Mouse (Mus musculus) midbrain, embryonic 14.5 days (tissue): ENCODE data around the gene Syvn1. TPM values are rescaled to one million over a fixed set of nuclear protein-coding genes. Genes with fewer than 3 reads are reported as not detected.
A peak's percentile ranks its signal among the peaks of the same experiment; 100 is the strongest.

Source experiments
- microRNA-seq: library from miRNA; unstranded; fragments of <30 nt; microRNA quantifications from one replicate; pipeline ENCODE4, GENCODE M21; 2016
- polyA plus RNA-seq: library from polyadenylated mRNA; unstranded; fragments of >200 nt; fragmentation: Nextera tagmentation; extraction: Ambion mirVana; gene quantifications from 2 replicates; pipeline ENCODE4 v1.2.1, GENCODE M21; 2014

Syvn1 gene
- polyA plus RNA-seq, 1 experiment from 2014 or later, result 33.6 TPM

Small RNA genes within 50 kb of the gene (microRNA-seq; reads per million reads assigned to microRNA genes)
- gene Mir6988, result 2.8 reads per million, percentile 19 among the genes with 10 or more reads in this experiment

Other genes with a start within 250 kb of the Syvn1 start
- gene Frmd8, start 171.3 kb upstream of the Syvn1 start, polyA plus RNA-seq, result 8.3 and 12.2 TPM in 2 replicates
- gene Slc25a45, start 168.8 kb upstream of the Syvn1 start, polyA plus RNA-seq, result 0.73 and 1.2 TPM in 2 replicates
- 9.9 and 10.8 TPM in 2 replicates for gene Tigd3, start 152.4 kb upstream of the Syvn1 start, polyA plus RNA-seq
- gene Dpf2, start 133.6 kb upstream of the Syvn1 start, polyA plus RNA-seq, result 96.6 and 108 TPM in 2 replicates
- 12.3 and 16.2 TPM in 2 replicates for gene Cdc42ep2, start 121.8 kb upstream of the Syvn1 start, polyA plus RNA-seq
- gene Pola2, start 82.4 kb upstream of the Syvn1 start, polyA plus RNA-seq, result 17.6 and 23.4 TPM in 2 replicates
- gene Slc22a20, start 60.4 kb upstream of the Syvn1 start, polyA plus RNA-seq, result not detected in 2 replicates
- 2.4 and 2.6 TPM in 2 replicates for gene Capn1, start 30.7 kb upstream of the Syvn1 start, polyA plus RNA-seq
- 72.9 and 73.0 TPM in 2 replicates for gene Mrpl49, start 11.2 kb downstream of the Syvn1 start, polyA plus RNA-seq
- 602 and 698 TPM in 2 replicates for gene Fau, start 11.3 kb downstream of the Syvn1 start, polyA plus RNA-seq
- gene Znhit2, start 14.6 kb downstream of the Syvn1 start, polyA plus RNA-seq, result 32.4 and 37.9 TPM in 2 replicates
- 43.7 and 57.6 TPM in 2 replicates for gene Tm7sf2, start 21.8 kb downstream of the Syvn1 start, polyA plus RNA-seq
- gene Vps51, start 30.7 kb downstream of the Syvn1 start, polyA plus RNA-seq, result 86.1 and 86.7 TPM in 2 replicates
- gene Tmem262, start 33.5 kb downstream of the Syvn1 start, polyA plus RNA-seq, result not detected in 2 replicates
- 0.92 and 1.6 TPM in 2 replicates for gene Gm28374, start 35.7 kb downstream of the Syvn1 start, polyA plus RNA-seq
- gene Zfpl1, start 38.4 kb downstream of the Syvn1 start, polyA plus RNA-seq, result 85.5 and 90.6 TPM in 2 replicates
- gene Cdca5, start 38.4 kb downstream of the Syvn1 start, polyA plus RNA-seq, result 4.7 and 8.6 TPM in 2 replicates
- not detected in 2 replicates for gene AC131692.1, start 47.8 kb downstream of the Syvn1 start, polyA plus RNA-seq
- gene Naaladl1, start 59.2 kb downstream of the Syvn1 start, polyA plus RNA-seq, result 0.31 and 0.49 TPM in 2 replicates
- gene Sac3d1, start 72.1 kb downstream of the Syvn1 start, polyA plus RNA-seq, result 45.8 and 56.6 TPM in 2 replicates
- 49.8 and 67.4 TPM in 2 replicates for gene Snx15, start 81.7 kb downstream of the Syvn1 start, polyA plus RNA-seq
- gene Batf2, start 94.4 kb downstream of the Syvn1 start, polyA plus RNA-seq, result 0.25 TPM in 1 of 2 replicates, not detected in the other
- 104 and 145 TPM in 2 replicates for gene Arl2, start 95.0 kb downstream of the Syvn1 start, polyA plus RNA-seq
- not detected in 2 replicates for gene Majin, start 137.8 kb downstream of the Syvn1 start, polyA plus RNA-seq
- not detected in 2 replicates for gene Gpha2, start 179.8 kb downstream of the Syvn1 start, polyA plus RNA-seq
- gene Ppp2r5b, start 189.3 kb downstream of the Syvn1 start, polyA plus RNA-seq, result 117 and 142 TPM in 2 replicates
- 13.7 and 15.4 TPM in 2 replicates for gene Atg2a, start 195.1 kb downstream of the Syvn1 start, polyA plus RNA-seq
- 75.0 and 80.1 TPM in 2 replicates for gene Ehd1, start 230.1 kb downstream of the Syvn1 start, polyA plus RNA-seq